Mouse (Mus musculus) limb, embryonic 13.5 days (tissue): Measurements from ENCODE around the gene Hist3h2ba. TPM values are rescaled to one million over a fixed set of nuclear protein-coding genes. Genes with fewer than 3 reads are reported as not detected.
"Not testable (repeated sequence)": the region's sequence is repeated elsewhere in the genome, so short reads cannot be mapped to it uniquely, and the experiment has no call there.

Experiments
- ATAC-seq: fragments of 200-750 bp; cut with Nextera tagmentation; 2 replicates; pipeline ENCODE4 v1.8.0; 2017; ENCODE audit warnings: low read depth, moderate number of reproducible peaks, moderate TSS enrichment; ENCODE audit not compliant: low FRiP score
- H3K27ac ChIP-seq: fragments of 300-500 bp; sonication (generic); 2 replicates; pipeline ENCODE4 v1.5.1; 2015; ENCODE audit warnings: inconsistent platforms, mild to moderate bottlenecking, moderate library complexity
- H3K27me3 ChIP-seq: fragments of 300-500 bp; sonication (generic); 2 replicates; pipeline ENCODE4 v1.6.1; 2015; ENCODE audit warnings: mild to moderate bottlenecking, inconsistent platforms
- H3K36me3 ChIP-seq: fragments of 300-500 bp; sonication (generic); 2 replicates; pipeline ENCODE4 v1.6.1; 2015; ENCODE audit warnings: inconsistent platforms, mild to moderate bottlenecking, moderate library complexity
- H3K4me1 ChIP-seq: fragments of 300-500 bp; sonication (generic); 2 replicates; pipeline ENCODE4 v1.6.1; 2015; ENCODE audit warnings: inconsistent platforms
- H3K4me2 ChIP-seq: fragments of 300-500 bp; sonication (generic); replicated peaks from 2 replicates; pipeline ENCODE4 v1.6.1; 2015; ENCODE audit warnings: inconsistent platforms, mild to moderate bottlenecking, moderate library complexity
- H3K4me3 ChIP-seq: fragments of 300-500 bp; sonication (generic); 2 replicates; pipeline ENCODE4 v1.5.1; 2015; ENCODE audit warnings: moderate library complexity, mild to moderate bottlenecking, inconsistent platforms
- H3K9ac ChIP-seq: fragments of 300-500 bp; sonication (generic); 2 replicates; pipeline ENCODE4 v1.6.1; 2015; ENCODE audit warnings: mild to moderate bottlenecking, inconsistent platforms
- H3K9me3 ChIP-seq: fragments of 300-500 bp; sonication (generic); 2 replicates; pipeline ENCODE4 v1.6.1; 2016; ENCODE audit warnings: inconsistent platforms
- WGBS: fragments of 180-500 bp; shearing (Covaris S2); methylation state at CpG from one replicate; pipeline ENCODE4 v1.1.7; 2015; 5-methylcytosine and 5-hydroxymethylcytosine counted together
- polyA plus RNA-seq: library from polyadenylated mRNA; unstranded; fragments of >200 nt; fragmentation: Nextera tagmentation; extraction: Ambion mirVana; gene quantifications from 2 replicates; pipeline ENCODE4 v1.2.1, GENCODE M21; 2015

Gene Hist3h2ba
- polyA plus RNA-seq, 1 experiment from 2014 or later: 40.7 TPM

GRCm38 (mm10) chr11:58947306-58947705, 1.4 kb upstream of the Hist3h2ba start:
- Histone ChIP-seq H3K4me3 (no peak overlapping the region), H3K36me3 (no peaks in the 10 kb centered on the region), H3K4me2 (peak overlapping the region; percentile 71; the same call in 1 of the 2 replicates), H3K27ac (no peak overlapping the region), H3K4me1 (peaks cover 13% of the 10 kb centered on the region; the same call in 1 of the 2 replicates), H3K9me3 (no peaks in the 10 kb centered on the region), H3K9ac (no peak overlapping the region), H3K27me3 (peaks cover 54% of the 10 kb centered on the region)
- 77% methylated on average over 3 of the region's 3 CpGs for WGBS
- no peak for ATAC-seq

GRCm38 (mm10) chr11:58947798-58948528, 757 bp upstream of the Hist3h2ba start:
- Histone ChIP-seq H3K4me3 (peak overlapping the region; percentile 52), H3K27ac (peak overlapping the region; percentile 92), H3K9ac (peak overlapping the region; percentile 59), H3K27me3 (peaks cover 54% of the 10 kb centered on the region), H3K9me3 (no peaks in the 10 kb centered on the region), H3K4me1 (peaks cover 16% of the 10 kb centered on the region; the same call in 1 of the 2 replicates), H3K36me3 (no peaks in the 10 kb centered on the region), H3K4me2 (peak overlapping the region; percentile 71)
- peak; percentile 58; the same call in 1 of the 2 replicates for ATAC-seq
- 18% methylated on average over 23 of the region's 23 CpGs for WGBS

- H3K9ac ChIP-seq: peak overlapping the region; percentile 75
- no peaks in the 10 kb centered on the region for H3K9me3 ChIP-seq
- peaks cover 25% of the 10 kb centered on the region; the same call in 1 of the 2 replicates for H3K4me1 ChIP-seq
- peak overlapping the region; percentile 71 for H3K4me2 ChIP-seq
- peak overlapping the region; percentile 52 for H3K4me3 ChIP-seq
- H3K36me3 ChIP-seq: no peaks in the 10 kb centered on the region
- WGBS: 12% methylated on average over 20 of the region's 20 CpGs
- H3K27me3 ChIP-seq: peaks cover 40% of the 10 kb centered on the region
- ATAC-seq: no peak
- H3K27ac ChIP-seq: peak overlapping the region; percentile 90
Observed at GRCm38 (mm10) chr11:58949480-58950431, 1.0 kb downstream of the Hist3h2ba start.

GRCm38 (mm10) chr11:58951210-58951609, 2.5 kb downstream of the Hist3h2ba start:
- Histone ChIP-seq H3K27ac (no peak overlapping the region), H3K27me3 (peaks cover 26% of the 10 kb centered on the region), H3K36me3 (no peaks in the 10 kb centered on the region), H3K9me3 (no peaks in the 10 kb centered on the region), H3K4me3 (no peak overlapping the region), H3K9ac (no peak overlapping the region), H3K4me2 (no peak overlapping the region), H3K4me1 (peaks cover 30% of the 10 kb centered on the region)
- ATAC-seq: no peak
- 71% methylated on average over 5 of the region's 5 CpGs for WGBS

- ATAC-seq: no peak; the same call in none of the 2 replicates
- Histone ChIP-seq H3K9me3 (no peaks in the 10 kb centered on the region), H3K4me2 (peak overlapping the region; percentile 93), H3K27ac (peak overlapping the region; percentile 86), H3K36me3 (peaks cover 14% of the 10 kb centered on the region), H3K27me3 (peaks cover 29% of the 10 kb centered on the region), H3K4me1 (peaks cover 41% of the 10 kb centered on the region), H3K9ac (peak overlapping the region; percentile 74), H3K4me3 (peak overlapping the region; percentile 84)
- under 1% methylated on average over 33 of the region's 33 CpGs for WGBS
Observed at GRCm38 (mm10) chr11:58953351-58954169, 4.8 kb downstream of the Hist3h2ba start.

- peaks cover 40% of the 10 kb centered on the region for H3K4me1 ChIP-seq
- H3K4me2 ChIP-seq: peak overlapping the region; percentile 93
- H3K9me3 ChIP-seq, ATAC-seq: not testable (repeated sequence)
- peak overlapping the region; percentile 84 for H3K4me3 ChIP-seq
- H3K27ac ChIP-seq: peak overlapping the region; percentile 86
- H3K9ac ChIP-seq: peak overlapping the region; percentile 74
- H3K27me3 ChIP-seq: peaks cover 31% of the 10 kb centered on the region
- 0% methylated on average over 17 of the region's 17 CpGs for WGBS
- peaks cover 14% of the 10 kb centered on the region for H3K36me3 ChIP-seq
Observed at GRCm38 (mm10) chr11:58954170-58954419, 5.4 kb downstream of the Hist3h2ba start.

- Histone ChIP-seq H3K4me1 (peaks cover 43% of the 10 kb centered on the region), H3K27me3 (peaks cover 31% of the 10 kb centered on the region), H3K4me2 (peak within 1 kb of the TSS; percentile 93), H3K9me3 (no peaks in the 10 kb centered on the region), H3K27ac (peak within 1 kb of the TSS; percentile 99), H3K9ac (peak within 1 kb of the TSS; percentile 96), H3K4me3 (peak within 1 kb of the TSS; percentile 84), H3K36me3 (peaks cover 14% of the 10 kb centered on the region)
- peak; percentile 93 for ATAC-seq
- WGBS: under 1% methylated on average over 49 of the region's 49 CpGs
Observed at GRCm38 (mm10) chr11:58954420-58955142, 5.9 kb downstream of the Hist3h2ba start, which contains the start of the genes Hist3h2a and Trim17. Gene Hist3h2a (plus strand): TSS chr11:58954685. Gene Trim17 (plus strand): TSS chr11:58954685.

GRCm38 (mm10) chr11:58955143-58955867, 6.6 kb downstream of the Hist3h2ba start:
- peaks cover 26% of the 10 kb centered on the region for H3K27me3 ChIP-seq
- WGBS: 0% methylated on average over 20 of the region's 20 CpGs

GRCm38 (mm10) chr11:58955868-58956257, 7.1 kb downstream of the Hist3h2ba start:
- Histone ChIP-seq H3K27me3 (peaks cover 21% of the 10 kb centered on the region), H3K4me3 (peak overlapping the region; percentile 84), H3K9me3 (no peaks in the 10 kb centered on the region), H3K27ac (peak overlapping the region; percentile 99; the same call in 1 of the 2 replicates), H3K36me3 (peaks cover 14% of the 10 kb centered on the region), H3K4me1 (peaks cover 44% of the 10 kb centered on the region), H3K4me2 (peak overlapping the region; percentile 85), H3K9ac (peak overlapping the region; percentile 96)
- 17% methylated on average over 8 of the region's 8 CpGs for WGBS
- no peak for ATAC-seq

More at GRCm38 (mm10) chr11:58955143-58955867, 6.6 kb downstream of the Hist3h2ba start:
- peak overlapping the region; percentile 96 for H3K9ac ChIP-seq
- peaks cover 44% of the 10 kb centered on the region for H3K4me1 ChIP-seq
- H3K27ac ChIP-seq: peak overlapping the region; percentile 99
- H3K9me3 ChIP-seq: no peaks in the 10 kb centered on the region
- peaks cover 14% of the 10 kb centered on the region for H3K36me3 ChIP-seq
- 0 out of 2 replicates have a peak, but pooled peaks have one; percentile 7 for ATAC-seq
- H3K4me3 ChIP-seq: peak overlapping the region; percentile 84
- H3K4me2 ChIP-seq: peak overlapping the region; percentile 85

GRCm38 (mm10) chr11:58957226-58957914, 8.7 kb downstream of the Hist3h2ba start:
- no peak overlapping the region for H3K27ac ChIP-seq
- peak overlapping the region; percentile 84 for H3K4me3 ChIP-seq
- H3K4me1 ChIP-seq: peaks cover 44% of the 10 kb centered on the region
- peaks cover 7% of the 10 kb centered on the region for H3K9me3 ChIP-seq
- H3K4me2 ChIP-seq: peak overlapping the region; percentile 85
- H3K27me3 ChIP-seq: peaks cover 20% of the 10 kb centered on the region
- 90% methylated on average over 5 of the region's 5 CpGs for WGBS
- peak overlapping the region; percentile 96 for H3K9ac ChIP-seq
- ATAC-seq: no peak
- H3K36me3 ChIP-seq: peaks cover 14% of the 10 kb centered on the region
